Mouse (Mus musculus): ENCODE measurements around the gene Lman2l. TPM values are rescaled to one million over a fixed set of nuclear protein-coding genes. Genes with fewer than 3 reads are reported as not detected.

The Lman2l gene
- polyA plus RNA-seq, 1 experiment from 2014 or later, result 49.3 TPM

DNA sequence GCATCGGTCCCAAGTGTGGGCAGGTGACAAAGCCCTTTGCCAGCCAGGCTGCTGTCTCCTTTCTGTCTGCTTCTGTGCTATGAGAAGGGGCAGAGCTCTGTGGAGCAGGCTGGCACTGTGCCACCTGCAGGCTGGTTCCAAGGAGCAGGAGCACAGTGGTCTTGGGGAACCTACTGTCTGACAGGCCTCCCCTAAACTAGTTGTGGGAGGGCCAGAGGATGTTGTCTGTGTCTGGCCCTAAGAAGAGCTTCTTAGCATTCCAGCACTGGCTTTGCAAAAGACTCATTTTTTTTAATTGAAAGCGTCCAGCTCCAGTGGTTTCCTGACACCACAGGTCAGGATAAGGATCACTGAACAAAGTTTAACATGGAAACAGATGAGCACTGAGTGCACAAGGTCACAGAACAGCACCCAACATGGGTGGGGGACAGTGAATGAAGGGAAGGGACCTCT is 33.3 kb upstream of the Lman2l start:
- WGBS, result 73% methylated on average over 2 of the region's 2 CpGs
- no peaks in the 10 kb centered on the region for H3K27me3 ChIP-seq (ENCODE audit: control insufficient read depth, insufficient read depth, low read length)
- no peak overlapping the region for H3K9ac ChIP-seq (replicated peaks; ENCODE audit: low read depth, low read length)
- no peak overlapping the region for H3K27ac ChIP-seq (ENCODE audit: low read depth, low read length)
- no peak overlapping the region for H3K4me3 ChIP-seq (ENCODE audit: low read depth, low read length)
- no peak overlapping the region for H3K4me2 ChIP-seq (ENCODE audit: low read depth, low read length)
- no peaks in the 10 kb centered on the region for H3K36me3 ChIP-seq (ENCODE audit: control insufficient read depth, insufficient read depth, low read length)
- ATAC-seq (ENCODE audit: low read depth), result no peak
- H3K4me1 ChIP-seq (ENCODE audit: control insufficient read depth, insufficient read depth, low read length), result peaks cover 27% of the 10 kb centered on the region
- no peaks in the 10 kb centered on the region for H3K9me3 ChIP-seq (ENCODE audit: control insufficient read depth, low read length)

GRCm38 (mm10) chr1:36476426-36476825 is 31.4 kb upstream of the Lman2l start:
- Histone ChIP-seq H3K27me3 (ENCODE audit: control insufficient read depth, insufficient read depth, low read length) (no peaks in the 10 kb centered on the region), H3K4me2 (ENCODE audit: low read depth, low read length) (no peak overlapping the region)
- ATAC-seq (ENCODE audit: low read depth), result no peak

DNA sequence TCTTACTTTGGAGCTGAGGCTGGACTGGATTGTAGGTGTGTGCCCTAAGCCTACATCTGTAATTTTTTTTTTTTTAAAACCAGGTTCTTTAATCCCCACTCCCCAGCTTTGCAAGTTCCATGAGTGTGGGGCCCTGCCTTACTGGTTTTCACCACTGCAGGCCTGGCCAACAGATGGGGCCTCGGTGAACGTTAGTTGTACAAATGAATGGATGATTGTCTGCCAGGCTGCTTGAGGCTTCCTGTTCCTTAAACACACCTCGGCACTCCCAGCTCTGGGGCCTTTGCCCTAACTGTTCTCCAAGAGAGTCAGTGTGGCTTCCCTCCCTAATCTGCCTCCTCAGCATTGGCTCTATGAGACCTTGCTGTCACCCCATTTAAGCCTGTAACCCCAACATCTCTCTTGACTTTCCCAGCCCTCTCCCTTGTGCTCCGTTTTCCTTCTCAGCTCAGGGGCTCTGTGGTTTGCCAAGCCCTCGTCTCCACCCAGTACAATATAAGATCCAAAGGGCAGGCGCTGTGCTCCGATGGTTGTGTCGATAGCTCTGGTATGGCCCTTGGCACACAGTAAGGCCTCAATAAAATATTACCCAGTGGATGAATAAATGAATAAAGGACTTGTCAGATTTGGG is 30.5 kb upstream of the Lman2l start:
- H3K9ac ChIP-seq (replicated peaks; ENCODE audit: low read depth, low read length), result no peak overlapping the region
- ATAC-seq (ENCODE audit: low read depth), result no peak
- H3K4me2 ChIP-seq (ENCODE audit: low read depth, low read length), result peak overlapping the region; percentile 36
- H3K27me3 ChIP-seq (ENCODE audit: control insufficient read depth, insufficient read depth, low read length), result no peaks in the 10 kb centered on the region
- H3K9me3 ChIP-seq (ENCODE audit: control insufficient read depth, low read length), result no peaks in the 10 kb centered on the region
- 45% methylated on average over 8 of the region's 8 CpGs for WGBS
- H3K4me1 ChIP-seq (ENCODE audit: control insufficient read depth, insufficient read depth, low read length), result peaks cover 42% of the 10 kb centered on the region
- no peaks in the 10 kb centered on the region for H3K36me3 ChIP-seq (ENCODE audit: control insufficient read depth, insufficient read depth, low read length)
- no peak overlapping the region for H3K4me3 ChIP-seq (ENCODE audit: low read depth, low read length)
- 0 out of 2 replicates have a peak overlapping the region, but pooled peaks have one; percentile 30 for H3K27ac ChIP-seq (ENCODE audit: low read depth, low read length)

More at GRCm38 (mm10) chr1:36476426-36476825, 31.4 kb upstream of the Lman2l start:
- H3K4me3 ChIP-seq (ENCODE audit: low read depth, low read length), result no peak overlapping the region
- no peaks in the 10 kb centered on the region for H3K9me3 ChIP-seq (ENCODE audit: control insufficient read depth, low read length)
- no peak overlapping the region for H3K27ac ChIP-seq (ENCODE audit: low read depth, low read length)
- no peaks in the 10 kb centered on the region for H3K36me3 ChIP-seq (ENCODE audit: control insufficient read depth, insufficient read depth, low read length)
- whole genome bisulfite sequencing, result 82% methylated on average over 7 of the region's 7 CpGs
- H3K9ac ChIP-seq (replicated peaks; ENCODE audit: low read depth, low read length), result no peak overlapping the region
- H3K4me1 ChIP-seq (ENCODE audit: control insufficient read depth, insufficient read depth, low read length), result peaks cover 39% of the 10 kb centered on the region

DNA sequence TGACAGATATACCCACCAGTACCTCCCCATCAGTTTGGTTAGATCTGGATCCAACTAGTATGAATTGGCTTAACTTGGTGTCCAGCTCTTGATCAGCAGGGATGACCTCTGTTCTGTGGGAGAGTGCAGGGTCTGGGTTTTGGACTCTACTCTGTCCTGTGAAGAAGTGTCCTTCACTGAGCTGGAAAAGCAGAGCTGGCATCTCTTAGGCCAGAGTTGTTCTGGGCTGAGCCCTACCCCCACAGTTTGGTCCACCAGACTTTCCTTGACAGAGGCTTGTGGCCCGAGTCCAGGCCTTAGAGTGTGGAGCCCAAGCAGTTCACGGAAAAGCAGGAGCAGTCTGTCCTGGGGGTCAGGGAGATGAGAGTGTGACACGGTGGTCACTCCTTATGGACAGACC is 29.6 kb upstream of the Lman2l start:
- no peaks in the 10 kb centered on the region for H3K27me3 ChIP-seq (ENCODE audit: control insufficient read depth, insufficient read depth, low read length)
- WGBS, result 77% methylated on average over 3 of the region's 3 CpGs
- ATAC-seq (ENCODE audit: low read depth), result no peak
- H3K4me2 ChIP-seq (ENCODE audit: low read depth, low read length), result peak overlapping the region; percentile 36; the same call in 1 of the 2 replicates
- no peak overlapping the region for H3K27ac ChIP-seq (ENCODE audit: low read depth, low read length)
- H3K4me3 ChIP-seq (ENCODE audit: low read depth, low read length), result no peak overlapping the region
- peaks cover 42% of the 10 kb centered on the region for H3K4me1 ChIP-seq (ENCODE audit: control insufficient read depth, insufficient read depth, low read length)
- no peak overlapping the region for H3K9ac ChIP-seq (replicated peaks; ENCODE audit: low read depth, low read length)
- no peaks in the 10 kb centered on the region for H3K36me3 ChIP-seq (ENCODE audit: control insufficient read depth, insufficient read depth, low read length)
- H3K9me3 ChIP-seq (ENCODE audit: control insufficient read depth, low read length), result no peaks in the 10 kb centered on the region

DNA sequence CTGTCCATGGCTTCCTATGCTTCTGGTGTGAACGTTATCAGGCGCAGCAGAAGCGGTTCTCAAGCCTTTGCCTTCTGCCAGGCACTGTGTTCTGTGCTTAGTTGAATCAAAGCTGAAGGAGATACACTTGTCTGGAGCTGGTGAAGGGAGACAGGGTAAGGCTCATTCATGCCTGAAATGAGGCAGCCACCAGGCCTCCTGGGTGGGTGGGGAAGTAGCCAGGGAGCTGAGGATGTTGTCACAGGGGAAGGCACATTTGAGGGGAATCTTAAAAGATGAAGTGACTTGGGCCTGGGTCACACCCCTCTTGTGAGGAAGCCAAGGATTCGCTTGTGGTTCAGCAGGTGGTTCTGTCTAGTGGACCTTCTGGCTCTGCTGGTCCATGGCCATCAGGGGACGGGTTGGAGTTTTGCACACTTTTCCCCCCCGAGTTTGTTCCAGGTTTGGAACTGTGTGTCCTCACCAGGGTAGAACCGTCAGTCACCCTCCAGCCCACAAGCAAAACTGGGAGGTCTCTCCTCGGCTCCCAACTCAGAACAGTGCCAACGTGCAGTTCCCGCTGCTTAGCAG is 28.2 kb upstream of the Lman2l start:
- Histone ChIP-seq H3K9me3 (ENCODE audit: control insufficient read depth, low read length) (no peaks in the 10 kb centered on the region), H3K4me3 (ENCODE audit: low read depth, low read length) (no peak overlapping the region; the same call in 1 of the 2 replicates)
- 84% methylated on average over 10 of the region's 10 CpGs for WGBS

GRCm38 (mm10) chr1:36472106-36472440 is 27.0 kb upstream of the Lman2l start:
- H3K4me1 ChIP-seq (ENCODE audit: control insufficient read depth, insufficient read depth, low read length), result peaks cover 42% of the 10 kb centered on the region
- no peaks in the 10 kb centered on the region for H3K27me3 ChIP-seq (ENCODE audit: control insufficient read depth, insufficient read depth, low read length)
- ATAC-seq (ENCODE audit: low read depth), result no peak; the same call in 1 of the 2 replicates
- 15% methylated on average over 18 of the region's 18 CpGs for WGBS
- no peaks in the 10 kb centered on the region for H3K9me3 ChIP-seq (ENCODE audit: control insufficient read depth, low read length)
- H3K9ac ChIP-seq (replicated peaks; ENCODE audit: low read depth, low read length), result peak overlapping the region; percentile 71
- peak overlapping the region; percentile 81 for H3K4me2 ChIP-seq (ENCODE audit: low read depth, low read length)
- no peaks in the 10 kb centered on the region for H3K36me3 ChIP-seq (ENCODE audit: control insufficient read depth, insufficient read depth, low read length)
- H3K27ac ChIP-seq (ENCODE audit: low read depth, low read length), result no peak overlapping the region
- peak overlapping the region; percentile 65 for H3K4me3 ChIP-seq (ENCODE audit: low read depth, low read length)

More for the DNA sequence above, 28.2 kb upstream of the Lman2l start:
- peaks cover 42% of the 10 kb centered on the region for H3K4me1 ChIP-seq (ENCODE audit: control insufficient read depth, insufficient read depth, low read length)
- H3K27ac ChIP-seq (ENCODE audit: low read depth, low read length), result no peak overlapping the region
- no peaks in the 10 kb centered on the region for H3K36me3 ChIP-seq (ENCODE audit: control insufficient read depth, insufficient read depth, low read length)
- peak overlapping the region; percentile 81 for H3K4me2 ChIP-seq (ENCODE audit: low read depth, low read length)
- no peaks in the 10 kb centered on the region for H3K27me3 ChIP-seq (ENCODE audit: control insufficient read depth, insufficient read depth, low read length)
- no peak overlapping the region for H3K9ac ChIP-seq (replicated peaks; ENCODE audit: low read depth, low read length)
- ATAC-seq (ENCODE audit: low read depth), result no peak

GRCm38 (mm10) chr1:36471181-36472105 is 26.4 kb upstream of the Lman2l start, which contains the start of gene Cnnm4:
Gene Cnnm4 (plus strand): TSS chr1:36471620.
- peak within 1 kb of the TSS; percentile 65 for H3K4me3 ChIP-seq (ENCODE audit: low read depth, low read length)
- H3K9me3 ChIP-seq (ENCODE audit: control insufficient read depth, low read length), result no peaks in the 10 kb centered on the region
- WGBS, result under 1% methylated on average over 79 of the region's 98 CpGs
- H3K36me3 ChIP-seq (ENCODE audit: control insufficient read depth, insufficient read depth, low read length), result no peaks in the 10 kb centered on the region
- H3K4me2 ChIP-seq (ENCODE audit: low read depth, low read length), result peak within 1 kb of the TSS; percentile 81
- peak within 1 kb of the TSS; percentile 71 for H3K9ac ChIP-seq (replicated peaks; ENCODE audit: low read depth, low read length)
- peak; percentile 90 for ATAC-seq (ENCODE audit: low read depth)
- H3K27me3 ChIP-seq (ENCODE audit: control insufficient read depth, insufficient read depth, low read length), result no peaks in the 10 kb centered on the region
- H3K27ac ChIP-seq (ENCODE audit: low read depth, low read length), result peak within 1 kb of the TSS; percentile 48; the same call in 1 of the 2 replicates
- peaks cover 42% of the 10 kb centered on the region for H3K4me1 ChIP-seq (ENCODE audit: control insufficient read depth, insufficient read depth, low read length)

DNA sequence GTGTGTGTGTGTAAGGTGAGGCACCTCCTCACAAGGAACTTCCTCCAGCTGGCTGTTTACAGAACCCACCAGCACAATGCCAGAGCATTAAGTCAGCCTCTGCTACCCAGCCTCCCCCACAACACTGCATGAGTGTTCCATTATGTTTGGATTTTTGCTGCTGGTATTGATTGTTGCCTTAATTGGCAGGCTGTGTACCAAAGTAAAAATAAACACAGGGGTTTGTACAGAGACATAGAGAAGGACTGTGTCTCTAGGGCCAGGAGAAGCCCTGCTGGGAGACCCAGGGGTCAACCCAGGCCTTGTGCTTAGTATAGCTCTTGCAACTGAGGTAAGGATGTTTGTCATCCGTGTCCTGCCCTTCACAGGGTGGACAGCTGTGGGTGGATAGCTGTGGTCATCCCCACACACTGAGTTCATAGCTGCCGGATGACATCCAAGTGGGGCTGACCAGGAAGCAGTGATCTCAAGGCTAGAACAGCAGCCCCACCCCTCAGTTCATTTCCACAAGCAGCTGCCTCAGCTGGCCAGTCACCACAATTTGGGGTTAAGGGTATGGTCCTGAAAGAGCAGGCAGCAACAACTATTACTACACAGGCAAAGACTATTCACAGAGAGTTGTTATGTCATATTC is 24.9 kb upstream of the Lman2l start:
- H3K4me3 ChIP-seq (ENCODE audit: low read depth, low read length), result no peak overlapping the region
- H3K36me3 ChIP-seq (ENCODE audit: control insufficient read depth, insufficient read depth, low read length), result no peaks in the 10 kb centered on the region
- no peak overlapping the region for H3K27ac ChIP-seq (ENCODE audit: low read depth, low read length)
- H3K9me3 ChIP-seq (ENCODE audit: control insufficient read depth, low read length), result no peaks in the 10 kb centered on the region
- 44% methylated on average over 2 of the region's 2 CpGs for WGBS
- no peak for ATAC-seq (ENCODE audit: low read depth)
- no peak overlapping the region for H3K9ac ChIP-seq (replicated peaks; ENCODE audit: low read depth, low read length)
- peaks cover 28% of the 10 kb centered on the region for H3K4me1 ChIP-seq (ENCODE audit: control insufficient read depth, insufficient read depth, low read length)
- H3K27me3 ChIP-seq (ENCODE audit: control insufficient read depth, insufficient read depth, low read length), result no peaks in the 10 kb centered on the region
- no peak overlapping the region for H3K4me2 ChIP-seq (ENCODE audit: low read depth, low read length)
